Mouse (Mus musculus) CD4-positive helper T cell, adult 2 months (primary cell): ENCODE results near the gene Utrn.

Source experiments
- DNase-seq: peaks from one replicate; pipeline ENCODE4 v3.0.0-alpha.2; 2012; ENCODE audit warnings: low read depth, missing footprints, low spot score

The Utrn gene

GRCm38 (mm10) chr10:12799416-12799815 lies 69.7 kb downstream of the Utrn start:
- DNase-seq = no peak

GRCm38 (mm10) chr10:12798248-12798647 lies 70.9 kb downstream of the Utrn start:
- no peak for DNase-seq

- DNase-seq = no peak
These were observed 72.7 kb downstream of the Utrn start for GRCm38 (mm10) chr10:12796510-12796840.

DNA sequence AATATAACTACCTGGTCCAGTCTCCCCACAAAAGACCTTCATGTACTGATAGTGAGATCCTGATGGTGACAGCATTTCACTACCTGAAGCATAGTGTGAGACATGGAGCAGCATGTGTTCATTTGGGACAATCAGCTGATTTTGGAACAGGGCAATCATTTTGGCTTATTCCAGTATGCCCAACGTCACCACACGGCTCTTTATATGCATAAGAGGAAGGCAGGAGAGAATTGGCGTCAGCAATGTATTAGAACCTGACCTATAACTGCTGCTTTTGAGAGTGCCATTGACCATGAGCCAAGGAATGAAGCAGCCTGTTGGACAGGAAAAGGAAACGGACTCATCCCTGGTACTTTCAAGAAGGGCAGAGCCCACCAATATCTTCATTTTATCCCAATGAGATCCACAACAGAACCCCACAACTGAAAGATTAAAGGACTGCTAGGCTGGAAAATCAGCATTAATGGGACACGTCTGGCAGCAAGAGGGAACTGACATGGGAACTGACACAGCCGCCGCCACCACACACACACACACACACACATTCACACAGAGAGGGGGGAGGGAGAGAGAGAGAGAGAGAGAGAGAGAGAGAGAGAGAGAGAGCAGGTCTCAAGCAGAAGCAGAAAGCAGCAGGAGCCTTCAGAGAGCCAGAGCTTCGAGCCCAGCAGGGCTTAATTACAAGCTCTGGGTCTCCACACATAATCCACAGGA lies 73.2 kb downstream of the Utrn start:
- DNase-seq = no peak

DNA sequence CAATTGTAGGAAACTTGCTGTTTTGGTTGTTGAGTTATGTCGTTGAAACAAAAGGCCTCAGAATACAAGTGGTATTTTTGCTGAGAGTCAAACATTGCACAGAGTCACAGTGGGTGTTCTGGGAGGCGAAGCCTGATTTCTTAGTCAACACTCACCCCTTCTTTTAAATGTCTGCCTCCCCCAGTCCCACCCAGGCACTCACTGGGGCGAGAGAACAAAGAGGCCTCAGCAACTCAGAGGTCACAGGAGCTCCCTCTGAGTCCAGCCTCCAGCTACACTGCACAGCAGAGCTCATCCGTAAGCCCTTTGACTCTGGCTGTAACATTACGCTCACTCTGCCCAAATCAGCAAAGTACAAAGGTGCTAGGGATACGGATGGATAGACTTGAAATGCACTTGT lies 77.1 kb downstream of the Utrn start:
- DNase-seq = no peak

GRCm38 (mm10) chr10:12790881-12791280 lies 78.3 kb downstream of the Utrn start:
- DNase-seq = no peak

GRCm38 (mm10) chr10:12788529-12788928 lies 80.6 kb downstream of the Utrn start:
- DNase-seq = no peak

DNA sequence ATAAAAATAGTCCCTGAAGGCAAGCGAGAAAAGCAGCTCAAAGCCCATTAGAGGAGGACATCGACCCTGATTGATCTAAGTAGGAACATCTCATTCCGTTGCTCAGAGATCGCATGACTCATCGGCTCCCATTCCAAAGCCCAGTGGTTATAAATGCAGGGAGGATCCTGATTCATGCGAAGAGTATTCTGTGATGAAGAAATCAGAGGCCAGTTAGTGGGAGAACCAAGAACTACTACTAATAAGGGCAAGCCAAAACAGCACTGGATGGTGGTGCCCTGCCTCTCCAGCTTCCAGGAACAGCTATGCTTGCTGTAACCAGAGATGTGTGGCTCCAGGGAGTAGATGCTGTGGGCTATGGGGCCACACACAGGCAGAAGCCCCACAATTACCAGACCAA lies 81.2 kb downstream of the Utrn start:
- no peak for DNase-seq

DNA sequence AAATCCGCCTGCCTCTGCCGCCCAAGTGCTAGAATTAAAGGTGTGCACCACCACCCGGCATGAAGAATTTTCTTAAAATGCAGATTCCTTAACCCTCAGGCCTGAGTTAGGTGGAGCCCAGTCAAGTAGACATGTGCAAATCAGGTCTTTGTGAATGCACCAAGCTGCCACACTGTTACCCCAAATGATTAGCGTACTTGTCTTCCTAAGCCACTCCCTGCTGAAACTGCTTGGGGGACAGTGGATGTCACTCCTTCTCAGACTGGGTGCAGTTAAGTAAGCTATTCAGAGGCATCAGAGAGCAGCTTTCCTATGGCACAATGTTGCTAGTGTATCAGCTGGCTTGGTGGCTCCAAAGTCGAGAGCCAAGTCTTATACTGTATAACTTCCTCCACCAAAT lies 83.9 kb downstream of the Utrn start:
- DNase-seq = no peak

GRCm38 (mm10) chr10:12781381-12781907 lies 87.7 kb downstream of the Utrn start:
- no peak for DNase-seq

GRCm38 (mm10) chr10:12773178-12773577 lies 96.0 kb downstream of the Utrn start:
- DNase-seq = no peak

DNA sequence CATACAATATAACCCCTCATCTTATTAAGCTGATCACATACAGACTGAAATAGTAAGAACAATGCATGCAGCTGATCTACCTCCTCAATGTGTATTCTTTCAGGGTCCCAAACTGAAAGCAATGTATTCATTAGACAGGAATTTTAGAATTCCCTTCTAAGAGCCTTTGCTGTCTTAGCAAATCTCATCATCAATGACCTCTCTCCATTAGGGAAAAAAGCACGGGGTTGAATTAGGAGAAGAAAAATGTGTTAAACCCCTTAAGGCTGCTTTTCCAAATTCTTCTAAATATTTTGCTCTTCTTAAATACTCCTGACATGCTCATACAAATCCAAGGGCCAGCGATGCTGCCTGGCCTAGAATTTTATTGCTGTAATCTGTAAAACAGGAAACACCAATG lies 97.7 kb downstream of the Utrn start:
- DNase-seq = no peak

GRCm38 (mm10) chr10:12762668-12763067 lies 106.5 kb downstream of the Utrn start:
- DNase-seq = no peak

DNA sequence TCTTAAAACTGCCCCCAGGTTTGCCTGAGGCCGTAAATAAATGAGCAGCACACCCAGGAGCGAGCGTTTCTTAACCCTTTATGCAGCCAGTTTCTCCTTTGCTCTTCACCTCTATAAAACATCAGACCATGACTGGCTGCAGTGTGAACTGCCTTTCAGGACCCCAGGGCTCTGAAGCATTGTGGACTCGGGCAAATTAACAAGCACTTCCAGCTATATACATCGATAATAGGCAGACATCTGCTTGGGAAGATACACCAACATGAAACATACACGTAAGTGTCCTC lies 110.5 kb downstream of the Utrn start:
- no peak for DNase-seq

DNA sequence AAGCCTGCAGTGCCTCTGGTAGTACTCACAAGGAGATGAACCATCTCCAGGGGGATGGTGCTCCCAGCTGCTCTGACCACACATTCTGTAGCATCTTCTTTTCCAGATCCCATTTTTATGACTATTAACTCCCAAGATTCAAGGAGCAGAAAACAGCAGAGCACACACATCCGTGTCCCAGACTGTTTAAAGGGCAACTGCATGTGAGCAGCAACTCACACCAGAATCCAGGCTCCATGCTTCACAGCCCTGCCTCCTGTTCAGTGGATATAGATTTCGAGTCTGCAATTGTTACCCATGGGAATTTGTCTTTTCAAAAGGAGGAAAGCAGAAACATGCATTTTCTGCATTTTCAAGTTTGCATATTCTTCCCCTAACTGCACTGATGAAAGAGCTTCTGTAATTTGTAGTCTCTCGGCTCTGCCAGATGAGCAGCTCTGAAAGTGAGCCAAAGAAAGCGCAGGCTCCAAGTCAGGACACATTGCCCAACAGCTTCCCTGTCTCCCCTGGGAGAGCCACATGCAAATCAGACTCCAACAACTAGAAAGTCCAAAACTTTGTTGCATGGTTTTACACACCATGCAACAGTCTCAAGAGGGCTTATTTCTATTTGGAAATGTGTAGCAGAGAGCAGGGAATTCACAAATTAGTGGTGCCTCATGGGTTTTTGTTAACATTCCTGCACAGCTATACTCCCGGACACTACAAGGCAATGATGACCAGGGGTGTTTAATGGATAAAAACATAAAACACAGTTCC lies 111.0 kb downstream of the Utrn start:
- DNase-seq = no peak

DNA sequence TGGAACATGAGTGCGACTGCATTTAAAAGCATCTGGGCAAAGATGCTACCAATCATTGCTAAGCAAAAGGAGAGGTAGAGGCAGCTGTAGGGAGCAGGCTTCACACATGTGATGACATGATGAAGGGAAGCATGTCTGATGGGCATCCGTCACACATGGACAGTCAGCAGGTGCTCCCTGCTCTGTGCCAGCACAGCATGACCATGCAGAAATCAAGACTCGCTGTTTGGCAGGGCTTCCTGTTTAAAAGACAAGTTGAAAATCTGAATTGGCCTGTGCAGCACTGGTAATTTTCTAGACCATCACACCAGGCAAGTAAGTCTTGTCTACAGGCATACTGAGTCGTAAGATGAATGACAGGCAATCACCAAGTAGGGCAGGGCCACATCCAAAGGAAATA lies 112.5 kb downstream of the Utrn start:
- DNase-seq = no peak

- DNase-seq = no peak
These were observed 114.3 kb downstream of the Utrn start for GRCm38 (mm10) chr10:12754911-12755310.

- DNase-seq = no peak
These were observed 115.0 kb downstream of the Utrn start for GRCm38 (mm10) chr10:12754166-12754565.

GRCm38 (mm10) chr10:12743717-12744116 lies 125.4 kb downstream of the Utrn start:
- DNase-seq = no peak

- no peak for DNase-seq
These were observed 129.7 kb downstream of the Utrn start for GRCm38 (mm10) chr10:12739302-12739987.

- no peak for DNase-seq
These were observed 131.2 kb downstream of the Utrn start for GRCm38 (mm10) chr10:12737926-12738325.
